Mouse (Mus musculus): ENCODE results near the gene Rnf217.

Rnf217 gene

DNA sequence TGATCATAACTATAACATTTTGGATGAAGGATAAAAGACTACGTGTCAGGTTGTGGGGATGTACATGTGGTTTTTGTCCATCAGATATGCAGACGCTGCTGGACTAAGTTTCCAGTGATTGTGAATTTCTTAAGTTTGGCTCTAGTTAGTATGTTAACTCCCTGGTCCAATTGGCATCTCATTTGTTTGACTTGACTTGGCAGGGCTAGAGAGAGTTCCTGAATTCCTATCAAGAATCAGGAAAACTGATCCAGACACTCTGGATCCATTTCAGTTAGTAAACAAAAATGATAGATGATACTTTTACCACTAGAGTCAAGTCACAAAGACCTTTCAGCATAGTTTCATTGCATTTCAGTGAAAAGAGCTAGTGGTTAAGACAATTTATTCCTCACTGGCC lies 112.1 kb downstream of the Rnf217 start:
- in situ Hi-C loops (cut with MboI, MseI): no loop called here

DNA sequence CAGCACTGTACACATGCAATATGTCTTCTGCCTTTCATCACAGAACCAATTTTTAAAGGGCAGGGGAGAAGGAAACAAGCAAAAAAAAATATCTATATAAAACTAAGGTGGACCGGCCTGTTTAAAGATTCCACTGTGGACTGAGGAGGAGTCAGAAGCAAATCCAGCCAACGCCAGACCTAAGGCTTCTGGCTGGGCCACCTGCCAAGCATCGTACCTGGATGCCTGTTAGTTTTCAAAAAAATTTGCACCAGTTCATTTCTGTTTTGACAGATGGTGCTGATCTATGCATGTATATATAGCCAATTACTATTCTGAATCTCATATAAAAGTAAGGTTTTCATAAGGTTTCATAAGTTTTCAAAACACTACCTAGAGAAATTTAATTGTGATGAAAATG lies 113.2 kb downstream of the Rnf217 start:
- in situ Hi-C loops (cut with MboI, MseI): no loop called here

DNA sequence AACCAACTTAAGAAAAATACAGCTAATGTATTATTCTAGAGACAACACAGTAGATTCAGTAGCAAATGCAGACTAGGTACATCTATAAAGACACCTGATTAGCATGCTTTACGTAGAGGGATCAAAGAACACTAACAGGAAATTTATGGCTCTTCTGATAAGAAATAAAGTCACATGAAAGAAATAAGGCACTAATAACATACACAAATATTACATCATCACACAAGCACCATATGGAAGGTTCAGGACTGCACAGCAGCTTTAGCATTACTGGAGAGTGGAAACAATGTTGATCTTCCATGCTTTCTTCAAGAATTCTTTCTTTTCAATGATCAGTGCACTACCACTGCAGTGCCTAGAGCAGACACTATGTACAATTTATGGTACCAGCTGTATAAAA lies 114.7 kb downstream of the Rnf217 start:
- in situ Hi-C loops (cut with MboI, MseI): no loop called here

DNA sequence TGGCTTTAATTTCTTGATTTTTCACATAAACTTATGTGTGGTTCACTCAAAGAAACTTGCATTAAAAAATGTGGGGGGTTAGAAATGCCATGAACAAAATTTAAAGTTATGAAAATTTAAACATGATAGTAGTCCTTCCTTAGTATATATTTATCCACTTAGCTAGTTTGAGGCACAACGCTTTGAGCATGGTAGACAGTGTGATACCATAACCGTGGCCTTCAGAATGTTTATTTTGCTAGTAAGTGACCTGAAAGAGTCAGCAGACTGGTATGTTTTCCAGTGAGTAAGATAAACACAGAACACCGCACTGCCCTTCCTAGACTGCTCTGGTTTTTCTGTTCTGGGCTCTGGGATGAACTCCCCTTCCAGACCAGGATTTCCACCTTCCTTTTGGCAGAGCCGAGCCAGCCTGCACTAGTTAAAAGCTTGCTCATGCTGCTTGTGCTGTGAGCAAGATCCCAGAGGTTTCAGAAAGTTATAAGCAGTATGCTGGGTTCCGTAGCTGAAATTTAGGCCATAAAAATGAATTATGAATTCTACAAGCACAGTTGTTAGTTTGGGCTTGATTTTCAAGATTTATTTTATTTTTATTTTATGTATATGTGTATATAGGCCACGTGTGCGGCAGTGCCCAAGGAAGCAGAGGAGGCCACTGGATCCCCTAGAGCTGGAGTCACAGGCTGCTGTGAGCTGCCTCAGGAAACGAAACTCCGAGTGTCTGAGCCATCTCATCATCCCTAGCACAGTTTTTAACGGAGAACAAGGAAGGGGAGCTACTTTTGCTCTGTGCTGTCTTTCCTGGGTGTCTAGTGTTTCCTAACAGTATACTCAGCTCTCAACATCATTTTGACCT lies 141.7 kb downstream of the Rnf217 start:
- in situ Hi-C loops (cut with MboI, MseI): no loop called here

DNA sequence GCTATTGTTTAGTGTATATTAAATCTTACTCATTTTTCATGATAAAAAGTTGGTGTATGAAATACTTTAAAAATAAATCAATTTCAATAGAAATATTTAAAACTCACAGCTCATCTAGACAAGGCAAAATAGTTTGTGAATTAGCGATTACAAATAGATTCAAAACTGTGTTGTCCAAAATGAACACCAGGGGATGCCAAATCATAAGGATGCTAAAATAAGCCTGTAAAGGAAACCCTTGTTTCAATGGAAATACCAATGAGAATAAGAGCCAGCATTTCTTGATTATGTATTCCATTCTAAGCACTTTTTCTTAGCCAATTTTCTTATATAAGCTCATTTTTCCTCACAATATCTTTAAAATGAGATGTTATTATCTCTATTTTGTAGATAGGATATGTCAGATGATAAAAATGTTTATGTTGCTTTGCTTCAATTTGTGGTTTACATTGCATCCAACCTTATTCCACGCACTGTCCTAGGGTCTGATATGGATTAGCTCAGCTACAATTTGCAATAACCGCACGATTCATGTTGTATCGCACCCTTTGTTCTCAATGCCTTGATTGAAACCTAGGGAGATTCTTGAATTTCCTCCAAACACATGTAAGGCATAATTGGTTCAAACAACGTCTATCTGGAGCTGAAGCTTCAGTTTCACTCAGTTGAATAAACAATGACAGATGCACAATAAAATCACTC lies 143.0 kb downstream of the Rnf217 start:
- in situ Hi-C loops (cut with MboI, MseI): no loop called here

DNA sequence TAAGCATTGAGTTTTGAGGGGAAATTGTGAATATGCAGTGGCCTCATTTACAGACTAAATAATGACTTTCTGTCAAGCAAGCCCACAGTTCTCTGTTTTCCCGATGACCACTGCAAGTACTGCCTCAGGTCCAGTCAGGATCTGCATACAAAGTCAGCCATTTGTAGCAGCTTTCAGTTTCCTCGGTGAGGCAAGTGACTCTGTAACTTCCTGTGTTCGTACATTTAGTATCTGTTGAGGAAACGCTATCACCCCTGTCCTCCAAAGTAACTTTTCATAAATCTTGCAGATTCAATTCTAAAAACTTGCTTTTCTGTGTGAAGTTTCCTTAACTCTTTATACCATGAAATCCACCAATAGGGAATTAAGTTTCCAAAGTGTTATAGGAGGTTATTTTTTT lies 143.6 kb downstream of the Rnf217 start:
- in situ Hi-C loops (cut with MboI, MseI): no loop called here

DNA sequence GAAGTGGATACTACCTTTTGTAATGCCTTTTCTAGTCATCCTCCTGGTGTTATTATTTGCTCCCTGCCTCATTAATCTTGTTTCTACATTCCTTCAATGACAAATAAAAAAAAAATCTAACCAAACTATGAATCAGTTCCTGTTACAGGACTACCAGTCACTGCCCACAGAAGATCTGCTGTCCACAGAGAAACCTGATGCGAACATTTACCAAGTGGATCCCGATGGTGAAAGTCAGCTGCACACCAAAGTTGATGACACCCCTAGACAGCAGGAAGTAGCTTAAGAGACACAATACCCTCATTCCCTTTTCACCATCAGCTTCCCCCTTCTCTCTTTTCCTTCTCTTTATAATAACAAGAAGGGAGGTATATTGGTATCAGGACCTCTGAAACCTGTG lies 145.9 kb downstream of the Rnf217 start:
- in situ Hi-C loops (cut with MboI, MseI): no loop called here

DNA sequence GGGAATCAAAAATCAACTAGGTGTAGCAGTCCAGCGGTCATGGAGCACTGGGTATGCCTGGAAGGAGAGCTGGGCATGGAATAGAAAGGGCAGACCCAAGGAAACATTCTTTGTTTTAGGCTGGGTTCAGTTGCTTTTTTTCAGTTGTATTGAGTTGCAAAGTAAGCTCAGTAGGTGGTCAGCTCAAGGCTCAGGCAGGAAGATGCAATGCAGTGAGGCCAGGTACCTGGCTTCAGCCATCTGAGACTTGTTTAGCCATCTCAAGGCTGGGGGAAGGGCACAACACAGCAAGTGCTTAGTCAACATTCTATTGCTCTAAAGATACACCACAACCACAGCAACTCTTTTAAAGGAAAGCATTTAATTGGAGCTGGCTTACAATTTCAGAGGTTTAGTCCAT lies 152.2 kb downstream of the Rnf217 start:
- in situ Hi-C loops (cut with MboI, MseI): no loop called here

DNA sequence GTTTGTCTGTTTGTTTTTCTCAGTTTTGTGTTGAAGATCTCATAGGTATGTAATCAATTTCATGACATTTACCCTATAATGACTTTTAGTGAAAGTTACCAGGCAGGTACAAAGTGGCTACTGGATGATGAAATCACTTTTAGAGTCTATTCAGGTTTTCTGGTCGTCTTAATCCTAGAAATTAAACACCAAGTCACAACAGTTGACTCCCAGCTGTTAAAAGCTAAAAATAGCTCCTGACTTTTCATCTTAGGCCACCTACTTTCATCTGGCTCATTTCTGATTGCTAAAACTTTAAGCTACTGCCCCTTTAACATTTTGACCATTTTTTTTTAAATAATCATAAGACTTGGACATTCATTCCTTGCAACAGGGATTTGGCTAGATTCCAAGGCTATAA lies 161.9 kb downstream of the Rnf217 start:
- in situ Hi-C loops (cut with MboI, MseI): loop anchor here (10.0 kb wide), 1 partner anchor 622 kb away; no protein-coding TSS in a partner anchor

DNA sequence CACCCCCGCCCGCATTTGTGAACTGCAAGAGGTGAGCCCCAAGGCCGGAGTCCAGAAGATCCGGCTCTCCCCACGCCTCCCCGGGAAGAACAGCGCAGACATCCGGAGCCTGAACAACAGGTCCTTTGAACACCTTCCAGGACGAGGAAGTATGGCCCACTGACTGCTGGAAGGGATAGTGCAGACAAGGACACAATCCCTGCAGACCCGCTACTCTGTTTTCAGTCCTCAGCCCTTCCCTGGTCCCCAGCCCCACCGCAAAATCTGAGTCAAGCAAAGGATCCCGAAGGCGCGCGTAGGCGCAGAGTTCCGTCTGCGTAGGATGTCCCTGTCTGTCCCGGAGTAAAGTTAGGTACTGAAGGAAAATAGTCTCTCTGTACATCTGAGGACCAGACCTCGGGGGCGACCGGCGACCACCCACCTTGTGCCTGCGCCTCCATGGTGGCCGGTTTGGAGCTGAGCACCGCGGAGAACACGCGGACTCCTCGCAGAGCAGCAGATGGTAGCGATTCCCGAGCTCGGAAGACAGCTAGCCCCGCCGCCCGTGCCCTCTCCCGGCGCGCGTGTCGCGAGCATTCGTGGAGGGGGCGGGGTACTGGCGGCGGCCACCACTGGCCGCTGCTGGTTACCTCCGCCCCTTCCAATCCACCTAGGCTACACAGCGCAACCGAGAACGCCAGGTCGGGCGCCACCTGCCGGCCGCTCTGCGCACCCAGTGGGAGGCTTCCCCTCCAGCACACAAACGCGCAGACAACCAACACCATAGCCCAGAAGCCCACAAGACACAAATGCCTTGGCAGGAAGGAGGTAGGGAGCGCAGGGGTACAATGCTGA lies 163.5 kb downstream of the Rnf217 start, which contains the start of gene Tpd52l1:
Gene Tpd52l1, minus strand, starts transcription at position 668 of the 834 bp plus-strand sequence.
- in situ Hi-C loops (cut with MboI, MseI): loop anchor here (10.0 kb wide), 1 partner anchor 621 kb away; no protein-coding TSS in a partner anchor

DNA sequence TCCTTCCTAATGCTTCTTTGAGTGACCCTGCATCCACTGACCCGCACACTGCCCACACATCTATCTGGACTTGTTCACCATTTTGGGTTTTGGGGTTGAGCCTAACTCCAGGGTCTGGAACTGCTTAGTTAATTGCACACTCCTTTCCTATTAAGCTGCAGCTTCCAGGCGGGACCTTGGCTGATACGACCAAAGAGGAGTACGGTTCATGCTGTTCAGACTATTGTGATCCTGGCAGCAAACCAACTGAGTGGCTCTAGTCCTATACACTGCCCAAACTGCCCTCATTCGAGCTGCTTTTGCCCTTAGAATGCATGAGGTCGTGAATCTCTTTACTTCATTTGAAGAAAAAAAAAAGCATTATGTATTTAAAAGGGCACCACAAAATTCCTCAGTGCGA lies 164.8 kb downstream of the Rnf217 start:
- in situ Hi-C loops (cut with MboI, MseI): loop anchor here (10.0 kb wide), 1 partner anchor 619 kb away; no protein-coding TSS in a partner anchor
